In the genomic region with DNA sequence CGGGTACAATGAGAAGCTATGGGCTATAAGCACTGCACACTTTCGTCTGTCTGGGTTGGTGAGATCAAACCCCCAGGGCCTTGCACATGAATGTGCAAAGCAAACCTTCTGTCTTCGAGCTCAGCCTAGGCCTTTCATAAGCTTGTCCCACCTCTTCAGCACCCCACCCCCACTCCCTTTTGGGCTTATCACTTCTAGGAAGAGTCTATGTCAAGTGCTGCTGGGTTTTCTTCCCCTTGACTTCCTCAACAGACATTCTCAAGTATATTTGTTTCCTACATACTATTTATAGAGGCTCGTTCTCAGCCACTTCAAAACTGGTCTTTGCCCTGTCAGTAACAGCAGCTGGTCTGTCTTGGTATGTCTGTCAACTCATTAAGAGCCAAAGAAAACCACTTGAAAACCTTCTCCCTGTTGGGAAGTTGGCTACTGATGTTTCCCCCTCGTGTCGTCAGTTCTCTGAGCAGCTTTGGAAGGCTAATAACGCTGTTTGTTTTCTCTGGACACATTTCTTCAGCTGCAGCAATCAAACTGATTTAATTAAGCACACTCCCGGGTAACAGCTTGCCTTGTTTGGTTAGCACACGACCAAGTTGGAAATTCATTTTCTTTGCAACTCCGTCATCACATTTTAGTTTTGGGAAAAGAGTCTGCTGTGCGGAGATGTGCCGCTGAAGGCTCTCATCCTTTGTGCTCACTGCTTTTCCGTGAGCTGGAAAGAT, we compare ENCODE assay signal across 16 mouse cellular contexts. TPM values are rescaled to one million over a fixed set of nuclear protein-coding genes. Genes with fewer than 3 reads are reported as not detected.
DNase-seq lines count a peak whose midpoint lies in the region; ATAC-seq lines count a peak whose summit lies in the region.
"Had no signal": no experiment of that assay in that cellular context is flagged by ENCODE, and none has a peak within 500 bp of the region (broad histone marks: within the 10 kb centered on the region; RNA-seq: fewer than 3 reads in every experiment).

No protein-coding gene starts in this region.

- H3K4me3 ChIP-seq in embryonic facial prominence, embryonic 14.5 days (ENCODE audit: low read depth, low read length): no peak overlapping the region
- no peak overlapping the region for H3K4me3 ChIP-seq in embryonic facial prominence, embryonic 10.5 days
- H3K4me3 ChIP-seq: embryonic facial prominence, embryonic 13.5 days; liver, embryonic 13.5 days; midbrain, embryonic 12.5 days; stomach, embryonic 15.5 days had no signal

- H3K27me3 ChIP-seq in embryonic facial prominence, embryonic 14.5 days (replicated peaks; ENCODE audit: control insufficient read depth, insufficient read depth, low read length): no peaks in the 10 kb centered on the region
- no peaks in the 10 kb centered on the region for H3K27me3 ChIP-seq in embryonic facial prominence, embryonic 10.5 days (replicated peaks; ENCODE audit: low read depth, poor library complexity, severe bottlenecking)
- H3K27me3 ChIP-seq: embryonic facial prominence, embryonic 13.5 days; liver, embryonic 13.5 days; midbrain, embryonic 12.5 days; stomach, embryonic 15.5 days had no signal

- no peak overlapping the region for H3K27ac ChIP-seq in embryonic facial prominence, embryonic 14.5 days (replicated peaks; ENCODE audit: low read depth, low read length)
- H3K27ac ChIP-seq in embryonic facial prominence, embryonic 10.5 days (replicated peaks): no peak overlapping the region
- H3K27ac ChIP-seq: embryonic facial prominence, embryonic 13.5 days; liver, embryonic 13.5 days; midbrain, embryonic 12.5 days; stomach, embryonic 15.5 days had no signal

- ATAC-seq in embryonic facial prominence, embryonic 14.5 days (ENCODE audit: low read depth): no peak

- H3K4me2 ChIP-seq in embryonic facial prominence, embryonic 14.5 days (ENCODE audit: low read depth, low read length): no peak overlapping the region
- H3K4me2 ChIP-seq: embryonic facial prominence, embryonic 13.5 days; liver, embryonic 13.5 days; midbrain, embryonic 12.5 days; stomach, embryonic 15.5 days had no signal

- H3K9me3 ChIP-seq in embryonic facial prominence, embryonic 14.5 days (ENCODE audit: control insufficient read depth, low read length): no peaks in the 10 kb centered on the region
- H3K9me3 ChIP-seq in embryonic facial prominence, embryonic 10.5 days: no peaks in the 10 kb centered on the region
- H3K9me3 ChIP-seq: embryonic facial prominence, embryonic 13.5 days; liver, embryonic 13.5 days; midbrain, embryonic 12.5 days; stomach, embryonic 15.5 days had no signal

- DNase-seq in embryonic facial prominence, embryonic 14.5 days (ENCODE audit: low spot score): peak; percentile 13
- no peak for DNase-seq in embryonic facial prominence, embryonic 10.5 days (ENCODE audit: low spot score)
- DNase-seq in kidney, postnatal 14 days: peak; percentile 33
- no peak for DNase-seq in kidney, adult 18-20 months
- peak; percentile 19 for DNase-seq in right cerebral cortex, postnatal 4 days
- no peak for DNase-seq in right cerebral cortex, postnatal 36 days (ENCODE audit: low spot score in 2 of 2)
- DNase-seq in gastrocnemius, adult 8-10 months (ENCODE audit: low spot score in 2 of 2): no peak
- no peak for DNase-seq in urinary bladder, postnatal 10 days (ENCODE audit: low spot score)
- DNase-seq: adrenal gland, postnatal 25 days; cerebellum, adult 8-10 months; liver, embryonic 13.5 days; right cerebral cortex, postnatal 14 days had no signal

- WGBS in embryonic facial prominence, embryonic 14.5 days: 58% methylated on average over 13 of the region's 13 CpGs
- 76% methylated on average over 13 of the region's 13 CpGs for WGBS in embryonic facial prominence, embryonic 10.5 days

- no peaks in the 10 kb centered on the region for H3K4me1 ChIP-seq in embryonic facial prominence, embryonic 14.5 days (ENCODE audit: control insufficient read depth, insufficient read depth, low read length)
- no peaks in the 10 kb centered on the region for H3K4me1 ChIP-seq in embryonic facial prominence, embryonic 10.5 days
- H3K4me1 ChIP-seq: embryonic facial prominence, embryonic 13.5 days; midbrain, embryonic 12.5 days; stomach, embryonic 15.5 days had no signal

- H3K9ac ChIP-seq in embryonic facial prominence, embryonic 14.5 days (ENCODE audit: low read depth, low read length): no peak overlapping the region
- H3K9ac ChIP-seq: embryonic facial prominence, embryonic 13.5 days; liver, embryonic 13.5 days; midbrain, embryonic 12.5 days; stomach, embryonic 15.5 days had no signal

- H3K36me3 ChIP-seq in embryonic facial prominence, embryonic 14.5 days (ENCODE audit: control insufficient read depth, insufficient read depth, low read length): no peaks in the 10 kb centered on the region
- H3K36me3 ChIP-seq in embryonic facial prominence, embryonic 10.5 days (replicated peaks): no peaks in the 10 kb centered on the region
- H3K36me3 ChIP-seq: embryonic facial prominence, embryonic 13.5 days; liver, embryonic 13.5 days; midbrain, embryonic 12.5 days; stomach, embryonic 15.5 days had no signal

RNA-seq across cellular contexts. Expression of a gene that starts 1.5 kb away (rescaled TPM):
- not detected in 2 replicates for polyA plus RNA-seq in embryonic facial prominence, embryonic 14.5 days (2014; fragmentation: Nextera tagmentation; extraction: Ambion mirVana)
- polyA plus RNA-seq in embryonic facial prominence, embryonic 10.5 days (2016; fragmentation: Nextera tagmentation; extraction: Ambion mirVana): not detected in 2 replicates
- not detected for total RNA-seq in gastrocnemius, adult 8-10 months (2022)
- total RNA-seq: adrenal gland, postnatal 25 days had no signal
- polyA plus RNA-seq: embryonic facial prominence, embryonic 13.5 days; liver, embryonic 13.5 days; midbrain, embryonic 12.5 days; neural tube, embryonic 14.5 days; stomach, embryonic 15.5 days had no signal

RNA-seq across cellular contexts. Expression of a gene that starts 13.1 kb away (rescaled TPM):
- not detected in 2 replicates for polyA plus RNA-seq in embryonic facial prominence, embryonic 14.5 days (2014; fragmentation: Nextera tagmentation; extraction: Ambion mirVana)
- polyA plus RNA-seq in embryonic facial prominence, embryonic 10.5 days (2016; fragmentation: Nextera tagmentation; extraction: Ambion mirVana): not detected in 2 replicates
- not detected for total RNA-seq in gastrocnemius, adult 8-10 months (2022)
- total RNA-seq: adrenal gland, postnatal 25 days had no signal
- polyA plus RNA-seq: embryonic facial prominence, embryonic 13.5 days; liver, embryonic 13.5 days; midbrain, embryonic 12.5 days; neural tube, embryonic 14.5 days; stomach, embryonic 15.5 days had no signal

RNA-seq across cellular contexts. Expression of a gene that starts 36.1 kb away (rescaled TPM):
- 5.5 and 6.2 TPM in 2 replicates for polyA plus RNA-seq in embryonic facial prominence, embryonic 14.5 days (2014; fragmentation: Nextera tagmentation; extraction: Ambion mirVana)
- polyA plus RNA-seq in embryonic facial prominence, embryonic 10.5 days (2016; fragmentation: Nextera tagmentation; extraction: Ambion mirVana): 1.6 and 3.2 TPM in 2 replicates
- 10 to 100 TPM; 61.1 to 71.7 (median 70.1) TPM for total RNA-seq in gastrocnemius, adult 8-10 months (2022)

RNA-seq across cellular contexts. Expression of a gene that starts 37.1 kb away (rescaled TPM):
- 35.0 and 43.5 TPM in 2 replicates for polyA plus RNA-seq in embryonic facial prominence, embryonic 14.5 days (2014; fragmentation: Nextera tagmentation; extraction: Ambion mirVana)
- polyA plus RNA-seq in embryonic facial prominence, embryonic 10.5 days (2016; fragmentation: Nextera tagmentation; extraction: Ambion mirVana): 77.5 and 83.8 TPM in 2 replicates
- total RNA-seq in gastrocnemius, adult 8-10 months (2022): 10 to 100 TPM; 16.8 to 26.0 (median 20.8) TPM

RNA-seq across cellular contexts. Expression of a gene that starts 47.2 kb away (rescaled TPM):
- 0.36 and 0.60 TPM in 2 replicates for polyA plus RNA-seq in embryonic facial prominence, embryonic 14.5 days (2014; fragmentation: Nextera tagmentation; extraction: Ambion mirVana)
- 0.16 and 0.55 TPM in 2 replicates for polyA plus RNA-seq in embryonic facial prominence, embryonic 10.5 days (2016; fragmentation: Nextera tagmentation; extraction: Ambion mirVana)
- under 1 TPM in 2 of 4 experiments, not detected in 2; 0.12 to 0.43 TPM for total RNA-seq in gastrocnemius, adult 8-10 months (2022)
- polyA plus RNA-seq: liver, embryonic 13.5 days had no signal

Comparison
In these comparisons a context has a peak if more than half of its experiments do, and no peak if none do; other contexts are left out.
1. DNase-seq: peak in embryonic facial prominence, embryonic 14.5 days (single experiment), kidney, postnatal 14 days (single experiment) and right cerebral cortex, postnatal 4 days (single experiment); none in embryonic facial prominence, embryonic 10.5 days (single experiment), kidney, adult 18-20 months (single experiment), right cerebral cortex, postnatal 36 days (0 of 2), gastrocnemius, adult 8-10 months (0 of 2) and urinary bladder, postnatal 10 days (single experiment).